Mouse (Mus musculus) heart, adult 2 months (tissue): ENCODE data around the gene Aldh18a1.
A peak's percentile ranks its signal among the peaks of the same experiment; 100 is the strongest.

Experiments
- CTCF ChIP-seq: fragments of 200-600 bp; IDR thresholded peaks from 2 replicates; pipeline ENCODE4 v1.8.1; 2022; ENCODE audit warnings: antibody characterized with exemption, mild to moderate bottlenecking, moderate library complexity
- EP300 ChIP-seq: fragments of 200-500 bp; IDR thresholded peaks from 2 replicates; pipeline ENCODE4 v1.6.1; 2011; ENCODE audit warnings: low read depth, low read length, control low read depth; ENCODE audit not compliant: insufficient read depth
- POLR2A ChIP-seq: fragments of 200-500 bp; IDR thresholded peaks from 2 replicates; pipeline ENCODE4 v1.6.1; 2011; ENCODE audit warnings: mild to moderate bottlenecking, low read depth, low read length, control low read depth; ENCODE audit not compliant: insufficient read depth

DNA sequence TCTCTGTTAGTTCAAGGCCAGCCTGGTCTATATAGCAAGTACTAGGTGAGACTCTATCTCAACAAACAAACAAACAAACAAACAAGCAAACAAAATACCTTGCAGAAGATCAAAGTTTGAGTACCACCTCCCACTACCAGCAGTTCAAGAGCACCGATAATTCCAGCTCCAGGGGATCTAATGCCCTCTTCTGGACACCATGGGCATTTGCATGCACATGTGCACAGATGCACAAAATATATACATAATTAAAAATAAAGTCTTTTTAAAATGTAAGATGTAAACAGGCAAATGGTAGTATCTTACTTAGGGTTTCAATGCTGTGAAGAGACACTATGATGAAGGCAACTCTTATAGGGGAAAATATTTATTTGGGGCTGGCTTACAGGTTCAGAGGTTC, 44.9 kb upstream of the Aldh18a1 start:
- TF ChIP-seq POLR2A (no peak), CTCF (peak; percentile 50), EP300 (no peak)
